Mouse (Mus musculus): Measurements from ENCODE around the gene Hdhd3.
"Not testable (repeated sequence)": the region's sequence is repeated elsewhere in the genome, so short reads cannot be mapped to it uniquely, and the experiment has no call there.

Gene Hdhd3

DNA sequence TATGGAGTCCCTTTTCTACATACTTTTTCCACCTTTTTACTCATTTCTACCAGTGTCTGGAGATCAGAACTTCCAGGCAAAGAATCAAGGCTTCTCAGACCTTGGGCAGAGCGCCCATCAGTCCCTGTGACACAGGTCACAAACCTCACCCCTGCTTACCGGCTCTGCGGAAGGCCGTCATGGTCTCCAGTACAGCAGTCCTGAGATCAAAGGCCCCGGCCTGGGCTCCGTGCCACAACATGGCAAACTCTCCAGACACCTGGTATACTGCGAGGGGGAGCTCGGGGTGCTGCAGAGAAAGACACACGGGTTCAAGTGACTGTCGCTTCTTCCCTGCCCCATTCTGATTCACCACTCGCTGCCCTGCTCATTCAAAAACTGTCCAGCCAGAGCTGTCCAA, 6.7 kb upstream of the Hdhd3 start:
- DNase-seq (ENCODE audit: low spot score) = peak; percentile 70

GRCm38 (mm10) chr4:62508839-62509238, 5.6 kb upstream of the Hdhd3 start:
- DNase-seq (ENCODE audit: low spot score) = peak; percentile 14

DNA sequence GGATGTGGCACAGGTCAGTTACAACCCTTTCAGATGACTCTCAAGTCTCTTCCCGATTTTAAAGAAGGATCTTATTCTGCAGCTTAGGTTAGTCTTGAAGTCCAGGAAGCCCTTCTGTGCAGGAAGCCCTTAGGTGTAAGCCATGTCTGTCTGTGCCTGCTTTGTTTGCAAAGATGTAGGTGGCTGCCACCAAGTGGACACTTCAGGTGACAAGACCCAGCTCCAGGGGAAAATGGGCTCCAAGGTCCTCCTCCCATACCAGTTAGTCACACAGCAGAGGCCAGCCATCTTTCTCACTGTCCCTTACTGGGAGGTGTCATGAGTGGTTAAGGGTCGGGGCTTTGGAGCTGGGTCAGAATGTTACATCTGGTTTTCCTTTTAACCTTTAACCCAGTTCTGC, 3.5 kb upstream of the Hdhd3 start:
- DNase-seq (ENCODE audit: low spot score) = peak; percentile 72

- DNase-seq (ENCODE audit: low spot score) = no peak
These were observed 2.7 kb upstream of the Hdhd3 start for GRCm38 (mm10) chr4:62505991-62506390.

DNA sequence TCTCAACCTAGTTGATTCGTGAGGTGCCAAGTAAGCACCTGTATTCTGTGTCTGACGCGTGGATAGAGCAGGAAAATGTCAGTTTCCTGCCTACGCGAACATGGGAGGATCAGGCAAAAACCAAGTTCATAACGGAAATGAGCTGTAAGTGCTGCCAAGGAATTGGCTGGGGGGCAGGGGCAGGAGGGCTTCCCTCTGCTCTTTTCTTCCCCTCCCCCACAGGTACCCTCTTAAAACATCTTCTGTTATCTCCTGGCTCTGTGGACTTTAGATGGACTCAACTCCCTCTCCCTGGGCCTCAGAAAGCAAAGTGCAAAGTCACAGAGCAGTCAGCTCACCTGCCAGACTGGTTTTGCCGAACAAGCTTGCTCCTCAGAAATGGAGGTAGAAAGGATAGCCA, 298 bp downstream of the Hdhd3 start:
- peak; percentile 14 for DNase-seq (ENCODE audit: low spot score)

- DNase-seq (ENCODE audit: low spot score) = peak; percentile 93
These were observed 1.1 kb downstream of the Hdhd3 start for GRCm38 (mm10) chr4:62501964-62502732.

- DNase-seq (ENCODE audit: low spot score) = peak; percentile 18
These were observed 1.7 kb downstream of the Hdhd3 start for GRCm38 (mm10) chr4:62501534-62501933.

- no peak for DNase-seq (ENCODE audit: low spot score)
These were observed 2.5 kb downstream of the Hdhd3 start for GRCm38 (mm10) chr4:62500799-62501198.

- DNase-seq (ENCODE audit: low spot score) = peak; percentile 90
These were observed 6.5 kb downstream of the Hdhd3 start for GRCm38 (mm10) chr4:62496815-62497214.

DNA sequence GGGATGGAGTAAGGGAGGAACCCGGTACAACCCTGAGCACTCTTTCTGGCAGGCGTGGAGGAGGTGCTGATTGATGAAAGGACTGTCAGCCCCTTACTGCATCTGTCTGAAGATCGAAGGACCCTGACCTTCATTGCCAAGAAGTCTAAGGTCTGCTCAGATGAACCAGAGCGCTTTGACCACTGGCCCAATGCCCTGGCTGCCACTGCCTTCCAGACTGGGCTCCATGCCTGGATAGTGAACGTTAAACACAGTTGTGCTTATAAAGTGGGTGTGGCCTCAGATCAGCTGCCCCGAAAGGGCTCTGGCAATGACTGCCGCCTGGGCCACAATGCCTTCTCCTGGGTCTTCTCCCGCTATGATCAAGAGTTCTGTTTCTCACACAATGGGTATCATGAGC, 7.3 kb downstream of the Hdhd3 start:
- peak; percentile 73 for DNase-seq (ENCODE audit: low spot score)

GRCm38 (mm10) chr4:62494230-62494629, 9.0 kb downstream of the Hdhd3 start:
- no peak for DNase-seq (ENCODE audit: low spot score)

GRCm38 (mm10) chr4:62492682-62493081, 10.6 kb downstream of the Hdhd3 start:
- DNase-seq (ENCODE audit: low spot score) = no peak

DNA sequence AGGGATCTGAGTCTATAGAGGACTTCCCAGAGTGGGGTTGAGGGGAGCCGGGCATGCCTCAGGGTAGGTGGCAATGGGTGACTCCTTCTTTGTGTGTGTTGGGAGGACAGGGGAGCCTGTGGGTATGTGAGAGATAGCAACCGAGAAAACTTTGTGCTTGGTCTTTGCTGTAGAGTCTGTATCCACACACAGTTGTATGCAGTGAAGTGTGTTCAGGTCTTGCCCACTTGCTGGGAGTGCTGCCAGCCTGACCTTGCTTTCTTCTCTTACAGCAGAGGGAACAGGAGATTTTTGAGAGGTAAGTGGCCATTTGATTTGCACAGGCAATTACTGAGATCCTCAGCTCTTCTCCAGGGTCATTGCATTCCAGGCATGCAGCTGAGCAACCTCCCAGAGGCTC, 15.4 kb downstream of the Hdhd3 start:
- no peak for DNase-seq (ENCODE audit: low spot score)

DNA sequence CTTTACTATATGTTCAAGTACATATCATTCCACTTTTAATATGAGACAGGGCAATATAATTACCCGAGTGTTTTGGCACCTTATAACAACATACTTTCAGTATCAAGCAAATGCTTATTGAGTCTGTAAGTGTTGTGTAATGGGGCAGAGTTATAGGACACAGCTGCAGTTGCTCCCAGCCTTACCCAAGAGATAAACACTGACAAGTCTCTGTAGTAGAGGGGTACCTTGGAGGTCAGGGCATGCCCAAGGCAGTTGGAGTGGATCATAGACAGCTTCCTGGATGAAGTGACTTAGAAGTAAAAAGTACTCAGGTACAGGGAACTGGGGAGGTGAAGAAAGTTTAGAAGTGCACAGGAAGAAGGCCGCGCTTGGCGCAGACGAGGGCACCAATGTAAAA, 16.1 kb downstream of the Hdhd3 start:
- DNase-seq (ENCODE audit: low spot score) = no peak

DNA sequence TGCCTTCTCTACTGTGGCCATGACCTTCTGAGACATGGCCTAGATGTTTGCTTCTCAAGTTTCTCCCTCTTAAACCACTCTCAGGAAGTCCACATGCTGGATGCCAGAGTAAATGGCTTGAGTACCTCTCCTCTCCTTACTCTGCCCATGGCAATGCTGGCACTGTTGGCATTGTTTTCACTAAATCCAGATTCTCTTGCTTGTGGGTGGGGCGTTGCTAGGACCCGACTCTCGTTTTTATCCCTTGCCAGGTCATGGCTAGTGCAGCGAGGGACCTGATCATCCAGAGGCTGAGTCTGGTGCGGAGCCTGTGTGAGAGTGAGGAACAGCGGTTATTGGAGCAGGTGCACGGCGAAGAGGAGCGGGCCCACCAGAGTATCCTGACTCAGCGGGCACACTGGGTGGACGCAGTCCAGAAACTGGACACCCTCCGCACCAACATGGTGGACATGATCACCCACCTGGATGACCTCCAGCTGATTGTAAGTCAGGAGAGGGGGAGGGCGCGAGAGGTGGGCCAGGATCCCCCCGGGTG, 17.0 kb downstream of the Hdhd3 start:
- DNase-seq (ENCODE audit: low spot score) = no peak

DNA sequence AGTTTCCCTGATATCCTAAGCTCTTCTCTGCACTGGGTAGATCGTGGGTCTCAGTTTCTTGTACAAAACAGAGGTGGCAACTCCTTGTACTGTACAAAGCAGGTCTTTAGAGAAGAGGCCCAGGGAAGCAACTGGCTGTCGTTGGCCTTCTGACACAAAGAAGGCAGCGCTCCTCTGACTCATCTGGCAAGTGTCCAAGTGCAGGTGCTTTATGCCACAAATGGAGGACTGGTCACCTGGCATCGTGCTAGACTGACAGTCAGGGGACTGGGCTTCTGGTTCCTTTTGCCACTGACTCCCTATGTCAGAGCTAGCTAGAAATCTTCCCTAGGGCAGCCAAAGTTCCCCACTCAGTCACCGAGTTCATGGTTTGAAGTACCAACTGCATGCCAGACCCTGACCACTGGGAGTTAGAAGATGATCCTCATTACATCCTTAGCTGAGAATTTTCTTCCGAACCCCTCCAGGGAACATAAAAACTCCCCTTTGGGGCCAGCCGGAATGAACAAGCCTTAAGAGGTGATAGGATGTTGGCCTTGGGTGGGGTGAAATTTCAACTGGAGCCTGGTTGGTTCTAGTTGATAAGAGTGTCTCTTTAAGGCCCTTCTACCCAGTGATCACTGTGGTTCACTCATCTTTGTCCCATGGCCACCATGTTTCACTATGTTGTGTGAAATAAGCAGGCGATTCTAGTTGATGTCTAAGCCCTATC, 17.7 kb downstream of the Hdhd3 start:
- DNase-seq (ENCODE audit: low spot score) = peak; percentile 18

DNA sequence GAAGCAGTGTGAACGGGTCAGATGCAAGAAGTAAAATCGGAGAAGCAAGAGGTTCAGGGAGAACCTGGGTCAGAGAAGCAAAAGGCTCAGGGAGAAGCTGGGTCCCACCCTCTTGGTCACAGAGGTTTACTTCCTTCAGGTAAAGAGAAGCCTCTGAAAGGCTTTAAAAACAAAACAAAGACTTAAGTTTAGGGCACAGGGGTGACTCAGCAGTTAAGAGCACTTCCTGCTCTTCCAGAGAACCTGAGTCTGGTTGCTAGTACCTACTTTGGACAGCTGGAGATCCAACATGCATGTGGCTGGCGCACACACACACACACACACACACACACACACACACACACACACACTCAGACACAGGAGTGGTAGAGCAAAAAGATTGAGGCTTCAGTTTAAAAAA, 18.3 kb downstream of the Hdhd3 start:
- no peak for DNase-seq (ENCODE audit: low spot score)

DNA sequence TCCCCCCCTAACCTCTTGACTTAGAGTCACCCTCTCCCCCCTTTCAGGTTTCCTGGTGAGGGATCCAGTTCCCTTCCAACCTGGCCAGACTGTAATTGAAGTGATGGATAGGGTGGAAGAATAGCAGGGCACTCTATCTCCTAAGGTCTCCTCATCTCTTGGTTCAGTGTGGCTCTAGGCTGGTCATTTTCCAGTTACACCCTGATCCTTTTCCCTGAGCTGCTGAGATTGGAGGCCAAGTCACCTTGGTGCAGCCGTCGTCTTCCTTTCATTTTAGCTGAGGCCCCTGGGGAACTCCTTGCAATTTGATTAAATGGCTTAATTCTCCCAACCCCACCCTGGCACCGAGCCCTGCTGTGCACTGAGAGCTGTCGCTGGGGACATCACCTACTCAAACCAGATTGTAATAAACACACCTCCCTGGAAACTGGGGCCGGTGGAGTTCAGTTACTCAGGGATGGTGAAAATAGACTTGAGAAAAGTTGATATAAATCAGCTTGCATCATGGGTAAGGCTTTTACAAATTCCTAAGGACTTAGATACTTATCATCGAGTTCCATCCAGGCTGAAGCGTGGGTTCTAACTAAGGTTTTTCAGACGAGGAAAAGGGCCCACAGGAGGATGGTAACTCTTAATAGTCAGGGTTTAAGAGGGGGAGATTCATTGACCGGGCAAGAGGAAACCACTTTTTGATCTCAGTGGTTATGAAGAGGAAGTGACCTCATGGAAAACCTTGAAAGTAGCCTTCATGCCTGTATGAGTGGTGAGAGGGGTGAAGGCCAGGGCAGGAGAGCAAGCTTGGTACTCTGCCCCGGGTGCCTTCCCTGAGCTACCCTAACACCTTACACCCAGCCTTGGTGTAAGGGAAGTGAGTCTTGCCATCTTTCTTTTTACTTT, 22.3 kb downstream of the Hdhd3 start:
- DNase-seq (ENCODE audit: low spot score) = peak; percentile 38

GRCm38 (mm10) chr4:62479937-62480708, 23.1 kb downstream of the Hdhd3 start, which contains the start of gene Bspry:
Gene Bspry, plus strand, starts transcription at chr4:62480053.
- DNase-seq (ENCODE audit: low spot score) = no peak

GRCm38 (mm10) chr4:62479593-62479936, 23.7 kb downstream of the Hdhd3 start:
- not testable (repeated sequence) for DNase-seq (ENCODE audit: low spot score)

DNA sequence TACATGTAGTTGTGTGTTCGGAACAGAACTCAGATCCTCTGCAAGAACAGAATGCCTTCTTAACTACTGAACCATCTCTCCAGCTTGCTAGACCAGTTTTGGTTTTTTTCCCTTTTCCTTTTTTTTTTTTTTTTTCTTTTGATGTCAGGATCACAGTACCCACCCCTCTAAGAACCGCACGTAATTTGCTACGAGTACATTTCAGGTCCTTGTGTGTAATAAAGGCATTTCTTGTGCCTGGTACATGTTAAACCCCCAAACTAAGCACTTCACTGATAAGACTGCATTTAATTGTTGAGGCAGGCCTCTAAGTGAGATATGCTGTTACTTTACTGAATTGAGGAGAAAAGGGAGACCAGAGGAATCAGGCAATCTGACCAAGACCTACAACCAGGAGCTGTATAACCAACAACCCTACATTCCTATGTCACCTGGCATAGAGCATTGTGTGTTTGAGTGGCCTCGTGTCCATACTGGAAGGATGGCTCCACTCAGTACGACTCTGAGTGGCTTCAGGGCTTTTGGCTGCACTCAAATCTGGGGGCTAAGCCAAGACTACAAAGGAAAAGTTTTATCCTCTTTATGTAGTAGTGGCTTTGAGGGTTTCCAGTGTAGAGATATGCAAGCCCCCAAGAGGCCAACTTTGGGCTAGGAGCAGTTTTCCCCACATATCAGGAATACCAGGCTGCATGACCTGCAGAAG, 25.6 kb downstream of the Hdhd3 start:
- no peak for DNase-seq (ENCODE audit: low spot score)
